Mouse (Mus musculus): ENCODE results near the gene Gm21983.

Gene Gm21983

DNA sequence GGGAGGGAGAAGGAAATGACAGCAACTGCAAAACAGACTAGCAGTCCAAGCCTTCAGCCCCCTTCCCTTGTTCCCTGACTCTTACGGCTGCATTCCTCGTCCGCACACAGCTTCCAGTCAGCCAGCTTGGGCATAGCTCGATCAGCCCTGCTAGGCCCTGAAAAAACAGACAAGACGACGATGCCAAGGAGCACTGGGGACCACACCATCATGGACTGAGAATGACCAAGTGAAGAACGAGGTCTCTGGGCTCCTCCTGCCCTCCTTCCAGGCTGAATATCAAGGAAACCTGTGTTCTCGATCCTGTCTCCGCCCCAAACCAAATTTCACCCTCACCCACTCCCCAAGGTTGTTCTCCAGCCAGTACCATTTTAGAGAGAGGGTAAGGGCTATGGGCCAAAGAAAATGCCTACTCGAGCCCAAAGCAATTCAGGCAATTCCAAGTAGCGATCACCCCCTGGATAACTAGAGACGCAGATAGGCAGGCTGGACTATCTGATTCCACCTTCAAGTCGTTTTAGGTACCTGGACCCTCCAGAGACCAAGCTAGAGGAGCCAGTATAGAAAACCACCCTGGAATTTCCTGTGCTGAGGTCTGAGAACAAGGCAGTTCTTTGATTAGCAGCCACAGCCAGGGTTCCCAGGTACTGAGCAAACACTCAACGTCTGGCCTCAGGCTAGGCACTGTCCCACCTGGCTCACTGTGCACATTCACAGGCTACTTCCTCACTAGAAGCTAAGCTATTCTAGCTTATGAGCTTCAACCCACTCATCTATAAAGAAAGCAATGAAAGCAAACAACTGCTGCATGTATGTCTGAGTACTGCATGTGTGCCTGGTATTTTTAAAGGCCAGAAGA is at the start of gene Gm21983, which contains the start of gene Mia:
Gm21983 (minus strand) TSS at position 250 of the 859 bp plus-strand sequence.
Mia (minus strand) TSS at position 321 of the 859 bp plus-strand sequence.
- DNase-seq = peak; percentile 90

GRCm38 (mm10) chr7:27228865-27229264 is 48.0 kb upstream of the Gm21983 start:
- DNase-seq = no peak

GRCm38 (mm10) chr7:27228281-27228821 is 47.5 kb upstream of the Gm21983 start, which contains the start of gene Itpkc:
Gene Itpkc (minus strand): TSS chr7:27228661.
- peak; percentile 99 for DNase-seq

DNA sequence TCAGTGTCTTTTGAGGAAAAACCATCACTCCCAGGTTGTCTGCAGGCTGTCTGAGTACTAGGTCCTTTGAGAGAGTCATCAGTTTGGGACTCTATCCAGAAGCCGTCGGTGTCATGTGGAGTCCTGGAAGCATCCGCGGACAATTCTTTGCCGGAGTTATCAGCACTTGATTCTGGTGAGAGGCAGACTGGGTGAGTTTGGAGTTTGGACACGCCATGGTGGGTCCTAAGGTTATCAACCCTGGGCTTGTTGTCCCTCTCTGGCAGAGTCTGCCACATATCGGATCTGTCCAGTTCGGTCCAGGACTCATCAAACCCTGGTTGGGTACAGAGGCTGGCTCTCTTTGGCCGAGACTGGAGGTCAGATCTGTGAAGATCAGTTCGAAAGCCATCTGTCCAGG is 46.8 kb upstream of the Gm21983 start:
- DNase-seq = no peak

DNA sequence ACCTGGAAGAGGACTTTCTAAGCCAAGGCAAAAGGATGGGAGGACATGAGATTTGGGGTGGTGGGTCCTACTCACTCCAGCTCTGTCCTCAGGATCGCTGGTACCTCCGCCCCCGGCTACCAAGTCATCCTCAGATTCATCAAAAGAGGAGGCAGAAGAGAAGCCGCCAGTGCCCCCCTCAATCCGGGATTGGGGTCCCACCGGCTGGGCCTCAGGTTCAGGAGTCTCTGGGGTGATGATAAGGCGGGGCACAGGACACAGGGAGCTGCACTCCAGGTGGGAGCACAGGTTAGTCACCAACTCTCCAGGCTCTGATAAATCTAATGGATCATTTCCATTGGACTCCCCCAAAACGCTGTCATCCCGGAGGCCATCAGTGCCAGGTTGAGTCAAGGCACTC is 46.4 kb upstream of the Gm21983 start:
- no peak for DNase-seq

DNA sequence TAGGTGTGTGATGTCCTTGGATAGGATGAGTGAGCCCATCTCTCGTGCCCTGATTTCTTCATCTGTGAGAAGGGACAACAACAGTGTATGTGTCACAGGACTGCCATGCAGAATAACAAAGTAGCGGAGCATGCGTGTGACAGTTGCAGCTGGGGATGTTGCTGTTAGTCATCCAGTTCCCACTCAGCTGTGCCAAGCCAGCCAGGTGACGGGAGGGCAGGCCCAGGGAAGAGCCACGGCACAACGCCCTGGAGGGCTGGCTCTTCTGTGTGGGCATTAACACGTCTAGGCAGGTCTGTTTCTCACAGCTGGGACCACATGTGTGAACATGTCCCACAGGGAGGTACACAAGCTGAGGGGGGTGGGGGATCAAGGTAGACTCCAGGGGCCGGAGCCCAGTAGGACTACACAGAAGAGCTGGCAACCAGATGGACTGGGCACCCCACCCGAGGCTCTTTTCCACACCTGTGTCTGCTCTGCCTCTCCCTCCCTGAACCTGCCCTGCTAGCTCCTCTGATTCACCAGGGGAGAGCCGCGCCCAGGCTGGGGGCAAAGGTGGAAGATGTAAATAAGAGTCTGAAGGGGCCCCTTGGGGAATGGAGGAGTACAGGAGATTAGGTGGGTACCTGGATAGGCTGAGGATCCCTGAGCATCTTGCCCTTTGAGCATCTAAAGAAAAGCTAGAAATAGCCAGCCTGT is 44.1 kb upstream of the Gm21983 start:
- peak; percentile 97 for DNase-seq

DNA sequence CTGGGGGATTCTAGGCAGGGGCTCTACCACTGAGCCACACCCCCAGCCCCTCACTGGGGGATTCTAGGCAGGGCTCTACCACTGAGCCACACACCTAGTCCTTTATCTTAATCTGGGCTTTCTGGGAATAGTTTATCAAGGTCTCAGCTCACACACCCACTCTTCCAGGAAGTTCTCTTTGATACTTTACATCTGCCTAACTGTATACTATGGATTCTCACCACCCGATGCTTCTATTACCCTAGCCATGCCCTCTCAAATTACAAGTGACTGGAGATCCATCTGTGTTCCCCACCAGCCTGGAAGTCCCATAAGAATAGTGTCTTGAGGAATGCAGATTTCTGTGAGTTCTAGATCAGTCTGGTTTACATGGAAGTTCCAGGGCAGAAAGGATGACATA is 41.7 kb upstream of the Gm21983 start:
- no peak for DNase-seq

DNA sequence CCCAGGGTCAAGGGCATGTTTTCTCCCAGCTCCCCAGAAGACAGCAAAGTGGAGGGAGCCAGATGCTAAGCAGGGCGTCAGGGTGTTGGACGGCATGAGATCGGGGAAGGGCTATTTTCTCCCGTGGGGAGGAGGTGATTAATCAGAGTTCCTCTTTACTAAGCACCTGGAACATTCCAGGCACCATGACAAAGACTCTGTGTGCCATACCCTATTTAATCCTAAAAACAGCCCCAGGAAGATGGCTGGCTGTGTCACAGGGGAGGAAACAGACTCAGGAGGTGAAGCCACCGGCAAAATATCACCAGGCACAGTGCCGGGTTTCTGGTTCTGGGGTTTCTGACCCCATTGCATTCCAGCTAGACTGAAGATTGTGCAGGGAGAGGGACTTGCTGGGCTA is 41.1 kb upstream of the Gm21983 start:
- no peak for DNase-seq

- DNase-seq = no peak
Observed at GRCm38 (mm10) chr7:27219937-27220336, 39.1 kb upstream of the Gm21983 start.

DNA sequence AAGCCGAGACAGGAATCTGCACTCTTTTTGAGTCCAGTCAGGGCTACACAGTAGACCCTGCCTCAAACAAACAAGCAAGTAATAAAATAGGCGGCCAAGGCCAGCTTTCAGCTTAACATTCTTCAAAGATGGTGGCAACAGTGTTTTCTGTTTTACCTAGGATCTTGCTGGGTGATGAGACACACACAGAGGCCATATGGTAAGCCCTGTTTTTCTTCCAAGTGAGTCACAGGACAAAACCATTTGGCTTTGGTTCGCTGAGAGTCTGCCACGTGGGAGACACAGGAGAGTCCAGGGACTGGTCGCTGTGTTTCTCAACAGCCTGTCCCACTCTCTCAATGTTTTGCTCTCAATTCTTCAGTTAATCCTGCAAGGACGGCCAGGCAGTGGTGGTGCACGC is 37.7 kb upstream of the Gm21983 start:
- DNase-seq = no peak

GRCm38 (mm10) chr7:27212626-27213025 is 31.7 kb upstream of the Gm21983 start:
- DNase-seq = no peak

- DNase-seq = peak; percentile 87
Observed at GRCm38 (mm10) chr7:27203730-27204449, 23.0 kb upstream of the Gm21983 start.

GRCm38 (mm10) chr7:27198779-27199178 is 17.9 kb upstream of the Gm21983 start:
- DNase-seq = peak; percentile 90

- DNase-seq = peak; percentile 88
Observed at GRCm38 (mm10) chr7:27198355-27198754, 17.5 kb upstream of the Gm21983 start.

DNA sequence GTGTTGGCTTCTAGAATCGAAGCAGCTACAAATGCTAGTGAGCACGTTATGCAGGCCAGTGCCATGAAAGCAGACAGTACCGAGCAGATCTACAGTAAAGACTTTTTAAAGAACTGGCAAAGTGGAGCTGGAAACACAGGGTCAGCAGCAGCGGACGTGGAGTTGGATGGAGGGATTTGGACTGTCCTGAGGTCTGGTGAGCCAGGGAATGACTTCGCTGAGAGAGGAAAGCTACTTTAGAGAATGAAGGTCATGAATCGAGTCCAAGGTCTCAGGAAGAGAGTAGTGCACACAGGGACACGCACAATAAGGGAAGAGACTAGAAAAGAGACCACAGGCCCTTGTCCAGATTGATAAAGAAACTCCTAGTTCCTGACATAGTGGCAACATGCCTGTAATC is 16.7 kb upstream of the Gm21983 start:
- peak; percentile 86 for DNase-seq

DNA sequence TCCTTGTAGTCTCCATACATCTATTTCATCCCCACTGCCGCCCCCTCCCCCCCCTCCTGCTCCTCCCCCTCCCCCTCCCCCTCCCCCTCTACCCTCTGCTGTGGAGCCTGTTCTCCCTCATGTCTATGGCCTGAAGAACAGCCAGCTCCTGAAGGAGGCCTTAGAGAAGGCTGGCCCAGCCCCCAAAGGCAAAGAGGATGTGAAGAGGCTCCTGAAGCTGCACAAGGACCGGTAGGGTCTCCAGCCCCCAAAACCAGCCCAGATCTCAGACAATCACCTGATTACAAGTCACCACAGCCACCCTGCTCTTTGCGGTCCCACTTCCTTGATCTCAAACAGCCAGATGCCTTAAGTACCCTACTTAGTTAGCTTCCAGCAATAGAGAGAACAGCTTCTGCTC is 16.2 kb upstream of the Gm21983 start:
- DNase-seq = peak; percentile 94

DNA sequence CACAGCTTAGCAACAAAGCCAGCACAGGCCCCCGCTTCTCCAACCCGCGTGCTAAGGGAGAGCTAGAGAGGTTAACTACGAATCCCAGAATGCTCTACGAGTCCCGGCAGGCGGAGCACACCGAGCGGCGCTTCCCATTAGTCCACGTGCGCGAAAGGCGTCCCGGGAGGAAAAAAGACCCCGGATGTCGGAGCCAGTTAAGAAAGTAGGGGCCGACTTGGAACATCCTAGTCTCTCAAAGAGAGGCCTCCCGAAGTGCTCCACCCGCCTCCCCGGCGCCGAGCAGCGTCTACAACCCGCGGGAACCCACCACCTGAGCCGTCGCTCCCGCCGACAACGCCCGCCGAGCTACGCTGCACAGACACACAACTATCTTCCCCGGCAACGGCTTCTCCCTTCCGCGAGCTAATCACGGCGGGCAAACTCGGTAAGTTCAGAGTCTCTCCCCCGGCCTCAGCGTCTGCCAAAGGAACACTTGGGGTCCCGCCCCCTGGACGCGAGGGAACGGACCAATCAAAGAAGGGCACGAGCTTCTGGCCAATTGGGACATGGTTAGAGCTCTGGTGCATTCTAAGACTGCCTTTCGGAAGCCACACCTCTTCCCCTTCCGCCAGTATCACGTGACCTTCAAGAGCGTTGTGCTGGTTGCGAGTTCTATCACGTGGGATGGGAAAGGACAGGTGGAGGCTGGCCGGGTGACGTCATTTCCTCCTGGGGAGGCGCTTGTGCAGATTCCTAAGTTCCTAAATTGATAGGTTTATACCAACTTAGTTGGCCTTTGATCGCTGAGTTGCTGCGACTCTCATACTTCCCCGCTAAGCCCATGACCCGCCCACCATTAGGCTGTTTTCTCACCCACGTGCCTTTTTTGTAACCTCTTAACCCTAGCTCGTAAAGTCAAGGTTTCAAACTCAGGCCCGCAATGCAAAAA is 15.1 kb upstream of the Gm21983 start, which contains the start of the genes BC024978 and Snrpa:
BC024978 (plus strand) TSS at position 101 of the 931 bp plus-strand sequence.
Snrpa (minus strand) TSS at position 591 of the 931 bp plus-strand sequence.
- DNase-seq = peak; percentile 100

DNA sequence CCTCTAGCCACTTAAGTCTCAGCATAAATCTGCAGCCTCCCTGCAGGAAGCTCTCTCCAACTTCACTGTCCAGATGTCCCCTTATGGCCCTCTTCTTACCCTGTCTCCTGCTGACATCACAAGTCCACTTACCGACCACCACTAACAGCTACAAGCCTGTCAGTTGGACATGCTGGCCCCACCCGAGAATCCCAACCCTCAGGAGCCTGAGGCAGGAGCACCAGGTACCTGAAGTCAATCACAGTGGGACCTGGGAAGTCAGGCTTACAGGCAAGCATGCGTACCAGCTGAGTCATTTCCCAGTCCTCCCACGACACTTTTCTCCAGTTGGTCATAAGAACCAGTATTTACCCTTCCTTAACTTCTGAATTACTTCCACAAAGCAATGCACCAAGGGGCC is 12.8 kb upstream of the Gm21983 start:
- DNase-seq = peak; percentile 84

GRCm38 (mm10) chr7:27192434-27192833 is 11.5 kb upstream of the Gm21983 start:
- DNase-seq = peak; percentile 81

- peak; percentile 91 for DNase-seq
Observed at GRCm38 (mm10) chr7:27189271-27189931, 8.5 kb upstream of the Gm21983 start.

- DNase-seq = peak; percentile 90
Observed at GRCm38 (mm10) chr7:27185986-27186385, 5.1 kb upstream of the Gm21983 start.
